Mouse (Mus musculus): Measurements from ENCODE around the gene Gng7.

Gene Gng7

GRCm38 (mm10) chr10:80944231-80944630 lies 70.5 kb downstream of the Gng7 start:
- no peak for DNase-seq (ENCODE audit: low spot score in 2 of 2)

GRCm38 (mm10) chr10:80943701-80944100 lies 71.0 kb downstream of the Gng7 start:
- no peak for DNase-seq (ENCODE audit: low spot score in 2 of 2)

GRCm38 (mm10) chr10:80942919-80943318 lies 71.8 kb downstream of the Gng7 start:
- no peak for DNase-seq (ENCODE audit: low spot score in 2 of 2)

- DNase-seq (ENCODE audit: low spot score in 2 of 2): no peak
These were observed 73.8 kb downstream of the Gng7 start for GRCm38 (mm10) chr10:80940988-80941347.

GRCm38 (mm10) chr10:80940320-80940987 lies 74.3 kb downstream of the Gng7 start:
- no peak for DNase-seq (ENCODE audit: low spot score in 2 of 2)

- DNase-seq (ENCODE audit: low spot score in 2 of 2): peak; percentile 71 to 87
These were observed 75.1 kb downstream of the Gng7 start for GRCm38 (mm10) chr10:80939671-80940070.

GRCm38 (mm10) chr10:80938831-80939550 lies 75.8 kb downstream of the Gng7 start:
- DNase-seq (ENCODE audit: low spot score in 2 of 2): no peak

GRCm38 (mm10) chr10:80937646-80938045 lies 77.1 kb downstream of the Gng7 start:
- peak; percentile 72 to 83 for DNase-seq (ENCODE audit: low spot score in 2 of 2)

- no peak for DNase-seq (ENCODE audit: low spot score in 2 of 2)
These were observed 78.0 kb downstream of the Gng7 start for GRCm38 (mm10) chr10:80936810-80937164.

- peak in 1 of 2 experiments; percentile 60 for DNase-seq (ENCODE audit: low spot score in 2 of 2)
These were observed 78.5 kb downstream of the Gng7 start for GRCm38 (mm10) chr10:80936135-80936809.

- no peak for DNase-seq (ENCODE audit: low spot score in 2 of 2)
These were observed 79.0 kb downstream of the Gng7 start for GRCm38 (mm10) chr10:80935698-80936097.

- no peak for DNase-seq (ENCODE audit: low spot score in 2 of 2)
These were observed 79.5 kb downstream of the Gng7 start for GRCm38 (mm10) chr10:80935241-80935640.

- DNase-seq (ENCODE audit: low spot score in 2 of 2): no peak
These were observed 80.4 kb downstream of the Gng7 start for GRCm38 (mm10) chr10:80934136-80934985.

GRCm38 (mm10) chr10:80933421-80933979 lies 81.2 kb downstream of the Gng7 start:
- DNase-seq (ENCODE audit: low spot score in 2 of 2): no peak

GRCm38 (mm10) chr10:80932700-80933420 lies 81.9 kb downstream of the Gng7 start:
- no peak for DNase-seq (ENCODE audit: low spot score in 2 of 2)

- no peak for DNase-seq (ENCODE audit: low spot score in 2 of 2)
These were observed 82.5 kb downstream of the Gng7 start for GRCm38 (mm10) chr10:80932206-80932605.

GRCm38 (mm10) chr10:80931695-80932094 lies 83.0 kb downstream of the Gng7 start:
- no peak for DNase-seq (ENCODE audit: low spot score in 2 of 2)

GRCm38 (mm10) chr10:80931153-80931671 lies 83.5 kb downstream of the Gng7 start:
- DNase-seq (ENCODE audit: low spot score in 2 of 2): no peak

- no peak for DNase-seq (ENCODE audit: low spot score in 2 of 2)
These were observed 84.2 kb downstream of the Gng7 start for GRCm38 (mm10) chr10:80930361-80931152.

Measured in urinary bladder, adult 18-20 months (tissue).